Mouse (Mus musculus): Measurements from ENCODE around the gene E2f8. TPM values are rescaled to one million over a fixed set of nuclear protein-coding genes. Genes with fewer than 3 reads are reported as not detected.

E2f8 gene
- polyA plus RNA-seq, 1 experiment from 2014 or later, result 29.1 TPM

GRCm38 (mm10) chr7:48871292-48871691 is 10.1 kb downstream of the E2f8 start:
- Histone ChIP-seq H3K27ac (ENCODE audit: low read depth, low read length) (no peak overlapping the region), H3K36me3 (ENCODE audit: control insufficient read depth, insufficient read depth, low read length) (peaks cover 13% of the 10 kb centered on the region; the same call in 1 of the 2 replicates), H3K27me3 (ENCODE audit: control insufficient read depth, insufficient read depth, low read length) (no peaks in the 10 kb centered on the region), H3K4me2 (ENCODE audit: low read depth, low read length, severe bottlenecking) (no peak overlapping the region), H3K4me3 (ENCODE audit: low read depth, low read length) (no peak overlapping the region), H3K9me3 (ENCODE audit: control insufficient read depth, low read length) (no peaks in the 10 kb centered on the region), H3K4me1 (replicated peaks; ENCODE audit: control insufficient read depth, insufficient read depth, low read length) (no peaks in the 10 kb centered on the region), H3K9ac (ENCODE audit: low read length) (no peak overlapping the region)
- DNase-seq (ENCODE audit: low spot score), result no peak
- 94% methylated on average over 11 of the region's 11 CpGs for WGBS
- ATAC-seq (replicated peaks; ENCODE audit: low FRiP score), result no peak

GRCm38 (mm10) chr7:48870579-48871180 is 10.7 kb downstream of the E2f8 start:
- no peaks in the 10 kb centered on the region for H3K4me1 ChIP-seq (replicated peaks; ENCODE audit: control insufficient read depth, insufficient read depth, low read length)
- H3K36me3 ChIP-seq (ENCODE audit: control insufficient read depth, insufficient read depth, low read length), result peaks cover 16% of the 10 kb centered on the region; the same call in 1 of the 2 replicates
- ATAC-seq (replicated peaks; ENCODE audit: low FRiP score) (no peak), DNase-seq (ENCODE audit: low spot score) (no peak)
- no peaks in the 10 kb centered on the region for H3K9me3 ChIP-seq (ENCODE audit: control insufficient read depth, low read length)
- no peak overlapping the region for H3K27ac ChIP-seq (ENCODE audit: low read depth, low read length)
- H3K27me3 ChIP-seq (ENCODE audit: control insufficient read depth, insufficient read depth, low read length), result no peaks in the 10 kb centered on the region
- no peak overlapping the region for H3K9ac ChIP-seq (ENCODE audit: low read length)
- WGBS, result 94% methylated on average over 21 of the region's 21 CpGs
- H3K4me2 ChIP-seq (ENCODE audit: low read depth, low read length, severe bottlenecking), result no peak overlapping the region
- H3K4me3 ChIP-seq (ENCODE audit: low read depth, low read length), result no peak overlapping the region

GRCm38 (mm10) chr7:48870144-48870543 is 11.3 kb downstream of the E2f8 start:
- Histone ChIP-seq H3K9ac (ENCODE audit: low read length) (no peak overlapping the region), H3K27ac (ENCODE audit: low read depth, low read length) (no peak overlapping the region), H3K27me3 (ENCODE audit: control insufficient read depth, insufficient read depth, low read length) (no peaks in the 10 kb centered on the region), H3K36me3 (ENCODE audit: control insufficient read depth, insufficient read depth, low read length) (peaks cover 16% of the 10 kb centered on the region; the same call in 1 of the 2 replicates), H3K4me1 (replicated peaks; ENCODE audit: control insufficient read depth, insufficient read depth, low read length) (no peaks in the 10 kb centered on the region), H3K4me3 (ENCODE audit: low read depth, low read length) (no peak overlapping the region), H3K4me2 (ENCODE audit: low read depth, low read length, severe bottlenecking) (no peak overlapping the region), H3K9me3 (ENCODE audit: control insufficient read depth, low read length) (no peaks in the 10 kb centered on the region)
- no peak for DNase-seq (ENCODE audit: low spot score)
- 95% methylated on average over 6 of the region's 6 CpGs for WGBS
- ATAC-seq (replicated peaks; ENCODE audit: low FRiP score), result no peak

- ATAC-seq (replicated peaks; ENCODE audit: low FRiP score), result no peak
- no peak overlapping the region for H3K27ac ChIP-seq (ENCODE audit: low read depth, low read length)
- WGBS, result 96% methylated on average over 18 of the region's 18 CpGs
Observed at GRCm38 (mm10) chr7:48867576-48867975, 13.8 kb downstream of the E2f8 start.

GRCm38 (mm10) chr7:48864671-48865458 is 16.5 kb downstream of the E2f8 start:
- no peaks in the 10 kb centered on the region for H3K4me1 ChIP-seq (replicated peaks; ENCODE audit: control insufficient read depth, insufficient read depth, low read length)
- no peak overlapping the region for H3K9ac ChIP-seq (ENCODE audit: low read length)
- no peak overlapping the region for H3K27ac ChIP-seq (ENCODE audit: low read depth, low read length)
- H3K36me3 ChIP-seq (ENCODE audit: control insufficient read depth, insufficient read depth, low read length), result peaks cover 8% of the 10 kb centered on the region; the same call in 1 of the 2 replicates
- ATAC-seq (replicated peaks; ENCODE audit: low FRiP score) (no peak), DNase-seq (ENCODE audit: low spot score) (no peak)
- no peaks in the 10 kb centered on the region for H3K27me3 ChIP-seq (ENCODE audit: control insufficient read depth, insufficient read depth, low read length)
- H3K4me3 ChIP-seq (ENCODE audit: low read depth, low read length), result no peak overlapping the region
- no peak overlapping the region for H3K4me2 ChIP-seq (ENCODE audit: low read depth, low read length, severe bottlenecking)
- WGBS, result 93% methylated on average over 9 of the region's 9 CpGs
- no peaks in the 10 kb centered on the region for H3K9me3 ChIP-seq (ENCODE audit: control insufficient read depth, low read length)

More at GRCm38 (mm10) chr7:48867576-48867975, 13.8 kb downstream of the E2f8 start:
- DNase-seq (ENCODE audit: low spot score), result no peak
- H3K9me3 ChIP-seq (ENCODE audit: control insufficient read depth, low read length), result no peaks in the 10 kb centered on the region
- H3K4me2 ChIP-seq (ENCODE audit: low read depth, low read length, severe bottlenecking), result no peak overlapping the region
- peaks cover 16% of the 10 kb centered on the region; the same call in 1 of the 2 replicates for H3K36me3 ChIP-seq (ENCODE audit: control insufficient read depth, insufficient read depth, low read length)
- H3K4me3 ChIP-seq (ENCODE audit: low read depth, low read length), result no peak overlapping the region
- no peak overlapping the region for H3K9ac ChIP-seq (ENCODE audit: low read length)
- H3K27me3 ChIP-seq (ENCODE audit: control insufficient read depth, insufficient read depth, low read length), result no peaks in the 10 kb centered on the region
- no peaks in the 10 kb centered on the region for H3K4me1 ChIP-seq (replicated peaks; ENCODE audit: control insufficient read depth, insufficient read depth, low read length)

GRCm38 (mm10) chr7:48864199-48864598 is 17.2 kb downstream of the E2f8 start:
- no peak for DNase-seq (ENCODE audit: low spot score)
- no peak overlapping the region for H3K9ac ChIP-seq (ENCODE audit: low read length)
- H3K27me3 ChIP-seq (ENCODE audit: control insufficient read depth, insufficient read depth, low read length), result no peaks in the 10 kb centered on the region
- H3K4me1 ChIP-seq (replicated peaks; ENCODE audit: control insufficient read depth, insufficient read depth, low read length), result no peaks in the 10 kb centered on the region
- no peaks in the 10 kb centered on the region for H3K9me3 ChIP-seq (ENCODE audit: control insufficient read depth, low read length)
- H3K27ac ChIP-seq (ENCODE audit: low read depth, low read length), result no peak overlapping the region
- H3K4me2 ChIP-seq (ENCODE audit: low read depth, low read length, severe bottlenecking), result no peak overlapping the region
- no peak for ATAC-seq (replicated peaks; ENCODE audit: low FRiP score)
- no peak overlapping the region for H3K4me3 ChIP-seq (ENCODE audit: low read depth, low read length)
- peaks cover 8% of the 10 kb centered on the region; the same call in 1 of the 2 replicates for H3K36me3 ChIP-seq (ENCODE audit: control insufficient read depth, insufficient read depth, low read length)

GRCm38 (mm10) chr7:48861796-48862195 is 19.6 kb downstream of the E2f8 start:
- Histone ChIP-seq H3K4me3 (ENCODE audit: low read depth, low read length) (no peak overlapping the region), H3K27me3 (ENCODE audit: control insufficient read depth, insufficient read depth, low read length) (no peaks in the 10 kb centered on the region), H3K9me3 (ENCODE audit: control insufficient read depth, low read length) (no peaks in the 10 kb centered on the region), H3K4me2 (ENCODE audit: low read depth, low read length, severe bottlenecking) (no peak overlapping the region), H3K36me3 (ENCODE audit: control insufficient read depth, insufficient read depth, low read length) (peaks cover 3% of the 10 kb centered on the region; the same call in 1 of the 2 replicates), H3K9ac (ENCODE audit: low read length) (no peak overlapping the region), H3K27ac (ENCODE audit: low read depth, low read length) (no peak overlapping the region), H3K4me1 (replicated peaks; ENCODE audit: control insufficient read depth, insufficient read depth, low read length) (no peaks in the 10 kb centered on the region)
- DNase-seq (ENCODE audit: low spot score), result no peak
- 96% methylated on average over 4 of the region's 4 CpGs for WGBS
- ATAC-seq (replicated peaks; ENCODE audit: low FRiP score), result no peak

- Histone ChIP-seq H3K36me3 (ENCODE audit: control insufficient read depth, insufficient read depth, low read length) (peaks cover 1% of the 10 kb centered on the region; the same call in 1 of the 2 replicates), H3K4me1 (replicated peaks; ENCODE audit: control insufficient read depth, insufficient read depth, low read length) (no peaks in the 10 kb centered on the region), H3K4me2 (ENCODE audit: low read depth, low read length, severe bottlenecking) (no peak overlapping the region), H3K27ac (ENCODE audit: low read depth, low read length) (no peak overlapping the region), H3K9ac (ENCODE audit: low read length) (no peak overlapping the region), H3K27me3 (ENCODE audit: control insufficient read depth, insufficient read depth, low read length) (no peaks in the 10 kb centered on the region), H3K9me3 (ENCODE audit: control insufficient read depth, low read length) (no peaks in the 10 kb centered on the region), H3K4me3 (ENCODE audit: low read depth, low read length) (no peak overlapping the region)
- DNase-seq (ENCODE audit: low spot score), result no peak
- WGBS, result 83% methylated on average over 1 of the region's 1 CpGs
- no peak for ATAC-seq (replicated peaks; ENCODE audit: low FRiP score)
Observed at GRCm38 (mm10) chr7:48860948-48861347, 20.4 kb downstream of the E2f8 start.

All from forebrain, embryonic 11.5 days (tissue).